Mouse (Mus musculus) MEL (cell line): ENCODE measurements around the gene Gm26897. TPM values are rescaled to one million over a fixed set of nuclear protein-coding genes. Genes with fewer than 3 reads are reported as not detected.

Experiments
- DNase-seq: peaks from one replicate; pipeline ENCODE4 v3.0.0; 2011; ENCODE audit warnings: low read depth, low spot score
- H3K27ac ChIP-seq: 2 replicates; pipeline ENCODE4 v1.5.1; 2012; ENCODE audit warnings: low read depth, mild to moderate bottlenecking, control low read depth, low read length, moderate library complexity; ENCODE audit not compliant: control insufficient read depth
- H3K27me3 ChIP-seq, 2 experiments: fragments of 150-350 bp in 1 of 2; sonication (generic) in 1 of 2; 2 replicates each; pipeline ENCODE4 v1.6.1; 2012; ENCODE audit warnings: low read length in 2 of 2, mild to moderate bottlenecking in 2 of 2, improper control_type of control experiment in 1 of 2, moderate library complexity in 1 of 2; ENCODE audit not compliant: insufficient read depth in 2 of 2, control insufficient read depth in 1 of 2
- H3K36me3 ChIP-seq, 2 experiments: 2 replicates each; pipeline ENCODE4 v1.6.1; 2012 to 2014; ENCODE audit warnings: low read length in 2 of 2, improper control_type of control experiment in 1 of 2, inconsistent platforms in 1 of 2, mild to moderate bottlenecking in 1 of 2; ENCODE audit not compliant: insufficient read depth in 2 of 2, control insufficient read depth in 1 of 2
- H3K4me1 ChIP-seq, 2 experiments: fragments of 150-350 bp in 1 of 2; sonication (generic) in 1 of 2; 2 replicates each; pipeline ENCODE4 v1.6.1; 2012; ENCODE audit warnings: low read length in 2 of 2, improper control_type of control experiment in 1 of 2, mild to moderate bottlenecking in 1 of 2; ENCODE audit not compliant: insufficient read depth in 2 of 2, control insufficient read depth in 1 of 2
- H3K4me3 ChIP-seq, 2 experiments: fragments of 150-350 bp in 1 of 2; sonication (generic) in 1 of 2; 2 replicates each; pipeline ENCODE4 v1.5.1; 2012; ENCODE audit warnings: low read depth in 2 of 2, low read length in 2 of 2, mild to moderate bottlenecking in 2 of 2, moderate library complexity in 2 of 2, control low read depth in 1 of 2, improper control_type of control experiment in 1 of 2; ENCODE audit not compliant: control insufficient read depth in 1 of 2, insufficient read depth in 1 of 2
- H3K79me2 ChIP-seq: 2 replicates; pipeline ENCODE4 v1.6.1; 2012; ENCODE audit warnings: mild to moderate bottlenecking, low read length, moderate library complexity; ENCODE audit not compliant: control insufficient read depth, poor library complexity, insufficient read depth
- H3K9ac ChIP-seq: 2 replicates; pipeline ENCODE4 v1.6.1; 2012; ENCODE audit warnings: low read depth, mild to moderate bottlenecking, control low read depth, low read length, moderate library complexity; ENCODE audit not compliant: control insufficient read depth, poor library complexity, severe bottlenecking
- H3K9me3 ChIP-seq: fragments of 150-350 bp; sonication (generic); replicated peaks from 2 replicates; pipeline ENCODE4 v1.6.1; 2012; ENCODE audit warnings: mild to moderate bottlenecking, low read length, improper control_type of control experiment, moderate library complexity; ENCODE audit not compliant: insufficient read depth
- BHLHE40 ChIP-seq: IDR thresholded peaks from 2 replicates; pipeline ENCODE4 v1.6.1; 2012; ENCODE audit warnings: low read depth, mild to moderate bottlenecking, inconsistent platforms, low read length, improper control_type of control experiment, borderline replicate concordance
- CHD1 ChIP-seq: IDR thresholded peaks from 2 replicates; pipeline ENCODE4 v1.6.1; 2012; ENCODE audit warnings: low read depth, mild to moderate bottlenecking, inconsistent platforms, low read length, improper control_type of control experiment
- CHD2 ChIP-seq: IDR thresholded peaks from 2 replicates; pipeline ENCODE4 v1.6.1; 2011; ENCODE audit warnings: low read length, improper control_type of control experiment
- CTCF ChIP-seq, 3 experiments: IDR thresholded peaks in 2 of 3; conservative IDR thresholded peaks in 1 of 3; 2 replicates each; pipeline ENCODE4 v1.5.1; 2011 to 2012; ENCODE audit warnings: low read length in 3 of 3, low read depth in 2 of 3, mild to moderate bottlenecking in 2 of 3, improper control_type of control experiment in 1 of 3, inconsistent platforms in 1 of 3, mixed read lengths in 1 of 3, moderate library complexity in 1 of 3; ENCODE audit not compliant: control insufficient read depth in 1 of 3, insufficient read depth in 1 of 3, poor library complexity in 1 of 3, severe bottlenecking in 1 of 3
- E2F4 ChIP-seq: IDR thresholded peaks from 2 replicates; pipeline ENCODE4 v1.6.1; 2011; ENCODE audit warnings: low read depth, low read length, improper control_type of control experiment, borderline replicate concordance
- ETS1 ChIP-seq: IDR thresholded peaks from 2 replicates; pipeline ENCODE4 v1.6.1; 2012; ENCODE audit warnings: low read depth, mild to moderate bottlenecking, inconsistent platforms, low read length, improper control_type of control experiment, moderate library complexity
- GABPA ChIP-seq: IDR thresholded peaks from 2 replicates; pipeline ENCODE4 v1.6.1; 2012; ENCODE audit warnings: low read depth, mild to moderate bottlenecking, inconsistent platforms, low read length, improper control_type of control experiment, moderate library complexity
- HCFC1 ChIP-seq: IDR thresholded peaks from 2 replicates; pipeline ENCODE4 v1.6.1; 2012; ENCODE audit warnings: low read depth, mild to moderate bottlenecking, inconsistent platforms, low read length, improper control_type of control experiment, moderate library complexity
- JUND ChIP-seq: IDR thresholded peaks from 2 replicates; pipeline ENCODE4 v1.6.1; 2011; ENCODE audit warnings: low read depth, mild to moderate bottlenecking, improper control_type of control experiment, low read length
- KAT2A ChIP-seq: conservative IDR thresholded peaks from 2 replicates; pipeline ENCODE4 v1.6.1; 2012; ENCODE audit warnings: low read depth, low read length, improper control_type of control experiment, inconsistent platforms
- MAX ChIP-seq: IDR thresholded peaks from 2 replicates; pipeline ENCODE4 v1.6.1; 2011; ENCODE audit warnings: low read length, improper control_type of control experiment
- MAZ ChIP-seq: IDR thresholded peaks from 2 replicates; pipeline ENCODE4 v1.6.1; 2012; ENCODE audit warnings: low read depth, mild to moderate bottlenecking, inconsistent platforms, low read length, improper control_type of control experiment
- MEF2A ChIP-seq: IDR thresholded peaks from 2 replicates; pipeline ENCODE4 v1.6.1; 2014; ENCODE audit warnings: low read depth, mild to moderate bottlenecking, inconsistent platforms, low read length, improper control_type of control experiment; ENCODE audit not compliant: poor library complexity, insufficient replicate concordance, severe bottlenecking; ENCODE audit errors: extremely low read depth
- MXI1 ChIP-seq: IDR thresholded peaks from 2 replicates; pipeline ENCODE4 v1.6.1; 2011; ENCODE audit warnings: mild to moderate bottlenecking, low read depth, low read length, improper control_type of control experiment
- MYB ChIP-seq: IDR thresholded peaks from 2 replicates; pipeline ENCODE4 v1.6.1; 2011; ENCODE audit warnings: mild to moderate bottlenecking, low read depth, low read length, improper control_type of control experiment
- MYC ChIP-seq: IDR thresholded peaks from 2 replicates; pipeline ENCODE4 v1.6.1; 2011; ENCODE audit warnings: low read depth, mild to moderate bottlenecking, low read length, improper control_type of control experiment, moderate library complexity
- NELFE ChIP-seq: IDR thresholded peaks from 2 replicates; pipeline ENCODE4 v1.6.1; 2011; ENCODE audit warnings: low read depth, low read length, improper control_type of control experiment
- POLR2A ChIP-seq, 2 experiments: IDR thresholded peaks; 2 replicates each; pipeline ENCODE4 v1.6.1; 2011 to 2012; ENCODE audit warnings: low read length in 2 of 2, mild to moderate bottlenecking in 2 of 2, control low read depth in 1 of 2, improper control_type of control experiment in 1 of 2, low read depth in 1 of 2, moderate library complexity in 1 of 2; ENCODE audit not compliant: control insufficient read depth in 1 of 2, insufficient read depth in 1 of 2, poor library complexity in 1 of 2
- POLR2AphosphoS2 ChIP-seq: IDR thresholded peaks from 2 replicates; pipeline ENCODE4 v1.6.1; 2011; ENCODE audit warnings: low read length, improper control_type of control experiment
- RCOR1 ChIP-seq: IDR thresholded peaks from 2 replicates; pipeline ENCODE4 v1.6.1; 2012; ENCODE audit warnings: low read depth, mild to moderate bottlenecking, inconsistent platforms, low read length, improper control_type of control experiment
- SIN3A ChIP-seq: IDR thresholded peaks from 2 replicates; pipeline ENCODE4 v1.6.1; 2012; ENCODE audit warnings: low read length, improper control_type of control experiment, inconsistent platforms
- SMC3 ChIP-seq: IDR thresholded peaks from 2 replicates; pipeline ENCODE4 v1.6.1; 2011; ENCODE audit warnings: low read depth, low read length, improper control_type of control experiment
- TBP ChIP-seq: IDR thresholded peaks from 2 replicates; pipeline ENCODE4 v1.8.0; 2011; ENCODE audit warnings: low read depth, low read length, improper control_type of control experiment
- TCF12 ChIP-seq: IDR thresholded peaks from 2 replicates; pipeline ENCODE4 v1.6.1; 2014; ENCODE audit warnings: low read depth, mild to moderate bottlenecking, inconsistent platforms, low read length, improper control_type of control experiment, moderate library complexity
- ZC3H11A ChIP-seq: IDR thresholded peaks from 2 replicates; pipeline ENCODE4 v1.6.1; 2012; ENCODE audit warnings: low read depth, mild to moderate bottlenecking, inconsistent platforms, low read length, improper control_type of control experiment
- ZKSCAN1 ChIP-seq: IDR thresholded peaks from 2 replicates; pipeline ENCODE4 v1.6.1; 2012; ENCODE audit warnings: low read depth, mild to moderate bottlenecking, inconsistent platforms, low read length, improper control_type of control experiment, moderate library complexity
- polyA plus RNA-seq, 2 experiments: library from polyadenylated mRNA; stranded (reverse) in 1 of 2; unstranded in 1 of 2; fragments of >175 nt in 1 of 2; fragments of >200 nt in 1 of 2; gene quantifications; 2 replicates each; pipeline versions ENCODE4 v1.2.1 to v1.2.4; 2012; ENCODE audit warnings: low replicate concordance in 2 of 2, low read depth in 1 of 2; ENCODE audit not compliant: insufficient read length in 2 of 2, insufficient read depth in 1 of 2, missing spikeins in 1 of 2
- total RNA-seq: library from RNA; depleted of rRNA; stranded (reverse); fragments of 300-350 nt; gene quantifications from 2 replicates; pipeline ENCODE4 v1.2.3, GENCODE M21; 2012

Gene Gm26897
- total and polyA plus RNA-seq, 3 experiments = not detected

GRCm38 (mm10) chr5:111762085-111762484 lies 28.4 kb downstream of the Gm26897 start:
- no peaks in the 10 kb centered on the region for H3K79me2 ChIP-seq
- DNase-seq = no peak
- H3K27ac ChIP-seq = no peak overlapping the region
- no peaks in the 10 kb centered on the region for H3K9me3 ChIP-seq
- TF ChIP-seq MAX (no peak), MYC (no peak), TBP (no peak), CHD1 (no peak), JUND (no peak), POLR2AphosphoS2 (no peak), ZKSCAN1 (no peak), E2F4 (no peak), MYB (no peak)
- H3K36me3 ChIP-seq = no peaks in the 10 kb centered on the region
- H3K9ac ChIP-seq = no peak overlapping the region
- H3K4me1 ChIP-seq = no peaks in the 10 kb centered on the region
- H3K27me3 ChIP-seq = no peaks in the 10 kb centered on the region
- H3K4me3 ChIP-seq = no peak overlapping the region

- Histone ChIP-seq H3K79me2 (no peaks in the 10 kb centered on the region), H3K27ac (no peak overlapping the region), H3K36me3 (no peaks in the 10 kb centered on the region), H3K4me3 (no peak overlapping the region), H3K9me3 (no peaks in the 10 kb centered on the region), H3K9ac (no peak overlapping the region), H3K27me3 (no peaks in the 10 kb centered on the region), H3K4me1 (no peaks in the 10 kb centered on the region)
- TF ChIP-seq GABPA (no peak), RCOR1 (no peak), TBP (no peak), POLR2AphosphoS2 (no peak), BHLHE40 (no peak), HCFC1 (no peak), ZC3H11A (no peak), MYC (no peak), ETS1 (no peak), CTCF (IDR thresholded peaks at IDR 0.05 in 2 of 3, conservative IDR thresholded peaks at IDR 0.05 in 1 of 3; ENCODE audit: control insufficient read depth in 1 of 3, insufficient read depth in 1 of 3, low read depth in 2 of 3, low read length in 3 of 3, poor library complexity in 1 of 3, severe bottlenecking in 1 of 3) (no peak), SMC3 (no peak), MXI1 (no peak), CHD2 (no peak), KAT2A (no peak), POLR2A (IDR thresholded peaks at IDR 0.05; ENCODE audit: control insufficient read depth in 1 of 2, insufficient read depth in 1 of 2, low read depth in 1 of 2, low read length in 2 of 2, poor library complexity in 1 of 2) (no peak), NELFE (no peak), TCF12 (no peak), SIN3A (no peak), MEF2A (no peak), MAZ (no peak)
- DNase-seq = no peak
Measured at GRCm38 (mm10) chr5:111765671-111766290, 32.1 kb downstream of the Gm26897 start.
